Mouse (Mus musculus) mesoderm, embryonic 11.5 days (tissue): ENCODE results near the gene Olfr888.

Experiments used
- DNase-seq: peaks from one replicate; pipeline ENCODE4 v3.0.0-alpha.2; 2012; ENCODE audit warnings: low read depth, low spot score

Olfr888 gene

DNA sequence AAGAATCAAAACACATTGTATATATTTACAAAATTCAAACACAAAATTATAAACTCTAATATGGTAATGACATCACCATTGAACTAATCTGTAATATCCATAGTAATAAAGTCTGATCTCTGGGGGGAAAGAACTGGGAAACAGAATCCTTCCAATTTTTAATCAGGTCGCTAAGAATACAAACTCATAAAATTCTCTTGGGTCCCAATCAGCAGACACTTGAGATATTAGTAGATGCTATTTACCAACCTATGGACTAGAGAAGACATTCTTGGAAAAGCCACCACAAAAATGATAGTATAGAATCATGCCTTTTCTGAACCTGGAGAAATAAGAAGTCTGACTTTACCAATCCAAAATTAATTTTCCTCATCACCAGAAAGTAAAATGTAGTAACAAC, at the start of gene Olfr888:
Gene Olfr888 (plus strand): TSS at position 301 of the 400 bp plus-strand sequence.
- no peak for DNase-seq

GRCm38 (mm10) chr9:38061022-38061421, 46.9 kb upstream of the Olfr888 start, which contains the start of gene Olfr885:
TSS of gene Olfr885 (plus strand) at chr9:38061322.
- DNase-seq: no peak

DNA sequence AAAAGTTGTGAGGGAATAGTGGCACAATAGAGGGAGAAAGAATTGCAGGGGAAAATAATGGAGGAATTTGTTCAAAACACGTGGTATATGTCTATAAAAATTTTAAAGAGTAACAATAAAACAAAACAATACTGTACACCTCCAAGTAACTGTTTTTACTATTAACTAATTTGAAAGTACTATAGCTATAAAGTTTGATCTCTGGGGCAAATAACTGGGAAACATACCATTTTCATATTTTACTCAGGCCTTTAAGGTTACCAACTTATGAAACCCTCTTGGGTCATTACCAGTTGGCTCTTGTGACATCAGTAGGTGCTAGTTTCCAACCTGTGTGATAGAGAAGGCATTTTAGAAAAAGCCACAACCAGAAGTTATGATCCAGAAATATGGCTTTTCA, 24.2 kb upstream of the Olfr888 start, which contains the start of gene Olfr887:
Gene Olfr887 (plus strand): TSS at position 301 of the 400 bp plus-strand sequence.
- DNase-seq: no peak

DNA sequence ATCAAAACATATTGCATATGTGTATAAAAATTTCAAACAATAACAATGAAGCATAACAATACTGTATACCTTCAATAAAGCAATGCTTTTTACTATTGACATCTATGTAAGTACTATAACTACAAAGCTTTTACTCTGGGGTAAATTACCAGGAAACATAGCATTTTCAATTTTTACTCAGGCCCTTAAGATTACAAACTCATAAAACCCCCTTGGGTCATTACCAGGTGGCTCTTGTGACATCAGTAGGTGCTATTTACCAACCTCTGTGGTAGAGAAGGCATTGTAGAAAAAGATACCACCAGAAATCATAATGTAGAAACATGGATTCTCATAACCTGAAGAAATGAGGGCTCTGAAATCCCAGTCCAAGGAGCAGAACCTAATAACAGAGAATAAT, 7.0 kb downstream of the Olfr888 start, which contains the start of gene Olfr889:
Gene Olfr889 (plus strand): TSS at position 301 of the 400 bp plus-strand sequence.
- DNase-seq: no peak

- no peak for DNase-seq
Observed at GRCm38 (mm10) chr9:38142217-38142616, 34.3 kb downstream of the Olfr888 start, which contains the start of gene Olfr890. TSS of gene Olfr890 (plus strand) at chr9:38142517.
